Mouse (Mus musculus) brain, embryonic 18.5 days (tissue): Measurements from ENCODE around the gene Fmo6.

Experiments used
- DNase-seq: peaks from one replicate; pipeline ENCODE4 v3.0.0-alpha.2; 2012; ENCODE audit warnings: low read depth, low spot score

The Fmo6 gene

DNA sequence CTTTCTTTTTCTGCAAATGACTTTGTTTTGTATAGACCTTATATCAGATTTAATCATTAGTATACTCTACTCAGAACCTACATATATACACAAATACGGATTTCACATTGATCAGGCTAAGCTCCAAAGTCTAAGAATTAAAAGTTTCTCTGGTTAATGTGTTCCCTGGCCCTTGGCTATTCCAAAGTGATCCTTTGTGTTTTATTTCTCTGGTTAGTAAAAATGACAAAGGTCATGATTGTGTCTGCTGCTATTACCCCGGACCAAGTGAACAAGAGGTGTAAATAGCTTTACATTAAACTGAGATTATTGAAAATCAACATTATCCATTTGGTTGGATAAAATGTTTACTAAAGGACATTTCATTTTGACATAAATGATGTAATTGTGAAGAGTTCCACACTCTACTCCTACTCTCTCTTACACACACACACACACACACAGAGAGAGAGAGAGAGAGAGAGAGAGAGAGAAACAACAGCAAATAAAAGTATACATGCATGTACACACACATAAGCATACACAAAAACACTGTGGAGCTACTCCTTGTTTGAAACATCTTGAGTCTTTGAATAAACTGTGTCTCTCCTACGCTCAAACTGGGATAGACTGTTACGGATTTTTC lies 22.3 kb downstream of the Fmo6 start:
- no peak for DNase-seq

DNA sequence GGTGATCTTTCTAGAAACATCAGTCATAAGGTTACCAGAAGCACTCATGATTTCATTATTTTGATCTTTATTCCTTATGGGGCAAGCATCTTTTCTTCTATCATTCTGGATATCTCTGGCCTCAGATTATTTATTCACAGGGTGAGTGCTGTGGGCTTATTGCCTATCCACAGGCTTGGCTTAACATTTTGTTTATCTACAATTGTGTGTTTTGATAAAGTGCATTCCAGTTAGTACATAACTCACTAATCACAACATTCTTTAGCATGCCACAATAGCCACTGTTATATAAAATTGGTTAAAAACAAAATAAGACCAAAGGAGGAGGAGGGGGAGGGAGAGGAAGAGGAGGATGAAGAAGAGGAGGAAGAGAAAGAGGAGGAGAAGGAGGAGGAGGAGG lies 25.2 kb downstream of the Fmo6 start:
- no peak for DNase-seq

DNA sequence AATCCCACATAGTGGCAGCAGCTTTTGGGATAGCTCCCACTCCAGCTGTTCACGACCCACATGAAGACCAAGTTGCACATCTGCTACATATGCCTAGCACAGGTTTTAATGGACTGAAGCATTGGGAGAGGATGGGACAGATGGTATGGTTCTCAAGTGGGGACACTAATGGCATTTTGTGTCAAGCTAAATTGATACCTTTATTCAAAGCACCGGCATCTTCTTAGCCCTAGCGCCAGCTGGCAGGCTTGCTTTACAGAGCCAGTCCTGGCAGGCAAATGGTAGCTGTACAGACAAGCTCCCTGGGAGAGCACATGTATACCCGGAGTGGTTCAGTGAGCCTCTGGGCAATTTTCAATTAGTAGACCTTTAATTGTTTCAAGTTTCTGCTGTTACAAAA lies 35.4 kb downstream of the Fmo6 start:
- no peak for DNase-seq

DNA sequence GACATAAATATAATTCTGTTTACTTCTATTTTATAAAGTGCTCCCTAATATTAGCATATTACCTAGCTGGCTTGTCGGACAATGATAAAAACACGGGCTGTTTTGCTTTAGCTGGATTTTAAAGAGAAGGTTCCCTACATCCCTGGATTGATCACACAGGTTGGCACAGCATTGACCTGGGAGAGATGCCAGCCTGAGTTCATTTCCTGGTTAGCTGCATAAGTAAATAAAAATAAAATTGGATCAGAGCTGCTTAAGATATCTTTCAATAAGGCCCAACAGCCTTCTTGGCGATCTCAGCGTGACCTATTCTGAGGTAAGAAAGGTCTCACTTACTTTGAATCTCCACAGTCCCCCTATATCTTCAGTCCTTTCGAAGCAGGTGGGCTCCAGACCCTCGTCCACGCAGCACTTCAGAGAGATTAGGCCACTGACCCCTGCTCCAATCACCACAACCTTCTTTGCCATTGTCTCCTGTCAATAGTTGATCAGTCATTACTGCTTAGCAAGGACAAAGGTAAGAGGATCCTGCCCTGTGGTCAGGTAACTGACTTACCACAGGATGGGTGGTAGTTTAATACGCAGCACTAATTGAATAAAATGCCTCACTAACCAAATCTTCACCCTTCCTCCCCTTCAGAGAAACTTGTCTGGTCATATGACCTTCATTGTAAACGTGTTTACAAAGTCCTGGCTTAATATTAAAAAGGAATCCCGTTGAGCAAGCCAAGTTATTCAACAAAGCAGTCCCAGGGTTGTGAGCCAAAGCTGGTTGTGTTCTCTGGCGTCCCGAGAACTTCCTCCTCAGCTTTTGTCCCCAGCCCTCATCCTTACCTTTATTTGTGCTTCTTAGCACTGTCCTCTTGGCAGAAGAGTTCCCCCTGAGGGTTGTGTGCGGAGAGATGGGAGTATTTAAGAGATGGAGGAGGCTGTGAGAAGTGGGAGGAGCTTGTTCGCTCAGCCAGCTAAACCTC lies 39.2 kb downstream of the Fmo6 start, which contains the start of gene Fmo2:
Fmo2 (minus strand) TSS at position 889 of the 974 bp plus-strand sequence.
- no peak for DNase-seq

DNA sequence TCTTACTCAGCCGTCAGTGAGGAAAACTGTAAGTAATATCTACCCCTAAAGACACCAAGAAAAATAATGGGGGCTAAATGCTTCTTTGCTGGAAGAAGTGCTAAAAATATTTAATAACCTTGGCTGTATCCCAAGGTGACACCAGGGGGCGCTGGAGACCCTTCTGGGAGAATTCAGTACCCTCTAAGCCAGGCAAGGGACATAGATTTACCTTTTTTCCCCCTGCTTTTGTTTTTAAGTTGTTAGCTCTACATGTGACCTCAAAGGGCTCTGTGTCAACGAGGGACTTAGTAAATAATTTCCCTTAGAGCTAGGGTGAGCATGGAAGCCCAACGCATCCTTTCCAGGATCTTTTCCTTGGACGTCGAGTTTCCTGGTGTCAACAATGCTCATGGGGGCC lies 41.4 kb downstream of the Fmo6 start:
- DNase-seq: no peak

DNA sequence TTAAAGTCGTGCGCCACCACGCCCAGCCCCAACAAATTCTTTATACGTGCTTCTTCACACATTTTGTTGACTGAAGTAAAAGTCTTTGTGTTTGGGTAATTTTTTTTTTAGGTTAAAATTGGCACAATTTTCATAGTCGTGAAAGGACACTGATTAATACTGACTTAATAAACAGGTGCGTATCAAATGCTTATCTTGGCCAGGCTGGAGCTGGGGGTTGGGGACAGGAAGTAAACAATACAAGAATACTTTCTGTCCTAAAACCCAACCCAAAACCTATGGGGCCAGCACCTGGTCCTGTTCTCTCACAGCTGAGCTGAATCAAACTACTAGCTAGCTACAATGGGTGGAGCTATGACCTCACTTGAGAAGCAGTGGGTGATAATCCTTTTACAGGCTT lies 44.3 kb downstream of the Fmo6 start:
- DNase-seq: no peak

DNA sequence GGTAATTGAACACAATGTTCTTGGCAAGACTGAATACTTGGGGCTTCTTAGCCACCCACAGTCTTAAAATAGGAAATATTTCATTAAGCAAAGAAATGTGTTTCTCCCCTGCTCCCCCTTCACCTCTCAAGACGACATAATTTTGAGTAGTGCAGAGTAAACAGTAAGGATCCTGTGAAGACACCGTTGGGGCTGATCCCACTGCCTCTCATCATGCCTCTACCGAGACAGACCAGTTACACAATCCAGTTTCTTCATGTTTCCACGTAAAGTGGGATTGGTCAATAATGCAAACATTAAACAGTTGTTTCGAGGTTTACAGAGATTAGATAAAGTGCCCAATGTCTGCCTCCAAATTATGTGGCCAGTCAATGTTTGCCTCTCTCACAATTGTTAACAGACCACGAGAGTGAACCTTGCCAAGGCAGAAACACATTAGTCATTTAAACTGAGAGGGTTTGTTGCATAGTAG lies 45.3 kb downstream of the Fmo6 start:
- DNase-seq: no peak

DNA sequence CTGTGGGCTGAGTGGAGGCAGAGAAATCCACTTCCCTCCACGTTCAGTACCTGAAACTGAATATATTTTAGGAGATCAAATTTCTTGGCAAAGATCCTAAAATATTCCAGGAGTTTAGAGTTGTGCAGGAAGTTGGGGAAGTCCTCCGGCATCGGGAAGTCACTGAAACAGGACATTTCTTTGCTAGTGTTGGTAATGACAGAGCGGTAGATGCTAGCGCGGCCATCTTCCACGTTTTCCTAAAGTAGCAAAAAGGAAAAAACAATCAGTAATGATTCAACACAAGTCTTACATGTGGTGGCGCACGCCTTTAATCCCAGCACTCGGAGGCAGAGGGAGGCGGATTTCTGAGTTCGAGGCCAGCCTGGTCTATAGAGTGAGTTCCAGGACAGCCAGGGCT lies 48.7 kb downstream of the Fmo6 start:
- no peak for DNase-seq

DNA sequence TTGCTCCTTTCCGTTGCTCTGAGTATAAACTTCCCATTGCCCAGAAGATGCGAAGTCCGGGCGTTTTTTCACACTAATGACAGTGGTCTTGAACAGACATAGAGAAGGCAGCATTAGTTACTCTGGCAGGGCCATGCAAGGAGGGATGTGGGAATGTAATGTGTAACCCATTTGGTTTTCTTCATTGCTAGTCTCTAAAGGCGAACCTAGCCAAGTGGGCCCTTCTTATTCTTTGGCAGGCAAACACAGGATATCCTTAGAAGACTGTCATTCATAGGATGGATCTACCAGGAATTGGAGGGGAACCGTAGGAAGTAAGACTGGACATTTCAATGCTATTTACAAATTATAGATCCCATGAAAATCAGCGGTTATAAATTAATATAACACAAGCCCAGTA lies 49.7 kb downstream of the Fmo6 start:
- DNase-seq: no peak

DNA sequence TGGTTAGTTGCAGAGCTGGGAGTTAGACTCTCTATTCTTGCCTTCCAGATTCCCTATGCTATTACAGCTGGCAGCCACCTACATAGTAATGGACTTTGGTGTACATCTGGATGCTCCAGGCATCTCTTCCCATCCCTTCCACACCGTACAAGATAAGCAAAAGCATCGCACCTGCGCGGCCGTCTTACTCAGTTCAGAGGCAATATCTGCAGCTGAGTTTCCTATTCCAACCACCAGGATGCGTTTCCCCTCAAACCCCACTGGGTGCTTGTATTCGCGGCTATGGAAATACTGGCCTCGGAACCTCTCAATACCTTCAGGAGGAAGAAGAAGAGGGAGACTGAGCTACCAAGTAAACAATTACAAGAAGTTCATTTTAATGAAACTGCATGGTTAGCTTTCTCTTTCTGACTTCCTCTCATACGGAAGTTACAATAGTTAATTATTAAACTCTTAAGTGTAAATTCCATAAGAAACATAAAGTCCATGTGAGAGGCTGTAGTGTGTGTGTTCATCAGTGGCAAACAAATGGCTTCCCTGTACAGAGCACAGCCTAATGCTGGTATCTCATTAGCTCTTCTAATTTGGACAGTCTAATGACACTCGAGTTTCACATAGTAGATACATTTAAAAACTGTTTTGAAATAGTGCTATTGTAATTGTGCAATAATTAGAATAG lies 51.0 kb downstream of the Fmo6 start:
- DNase-seq: no peak

DNA sequence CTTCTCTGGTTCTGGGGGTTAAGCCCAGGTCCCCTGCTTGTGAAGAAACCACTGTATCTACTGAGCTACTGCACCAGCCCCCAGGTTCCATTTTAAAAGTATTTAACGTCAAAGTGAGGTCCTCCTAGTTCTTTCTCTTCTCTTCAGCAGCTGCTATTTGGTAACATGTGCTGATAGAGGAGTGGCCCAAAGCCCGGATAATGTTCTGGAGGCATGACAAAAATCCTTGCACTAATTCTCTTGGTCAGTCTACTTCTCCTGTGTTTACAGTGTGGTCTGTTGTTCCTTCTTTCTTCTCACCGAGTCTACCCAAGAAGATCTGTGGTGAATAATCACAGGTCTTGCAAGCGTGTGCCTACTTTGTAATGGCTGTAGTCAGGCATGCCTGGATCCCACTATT lies 54.6 kb downstream of the Fmo6 start:
- DNase-seq: no peak

DNA sequence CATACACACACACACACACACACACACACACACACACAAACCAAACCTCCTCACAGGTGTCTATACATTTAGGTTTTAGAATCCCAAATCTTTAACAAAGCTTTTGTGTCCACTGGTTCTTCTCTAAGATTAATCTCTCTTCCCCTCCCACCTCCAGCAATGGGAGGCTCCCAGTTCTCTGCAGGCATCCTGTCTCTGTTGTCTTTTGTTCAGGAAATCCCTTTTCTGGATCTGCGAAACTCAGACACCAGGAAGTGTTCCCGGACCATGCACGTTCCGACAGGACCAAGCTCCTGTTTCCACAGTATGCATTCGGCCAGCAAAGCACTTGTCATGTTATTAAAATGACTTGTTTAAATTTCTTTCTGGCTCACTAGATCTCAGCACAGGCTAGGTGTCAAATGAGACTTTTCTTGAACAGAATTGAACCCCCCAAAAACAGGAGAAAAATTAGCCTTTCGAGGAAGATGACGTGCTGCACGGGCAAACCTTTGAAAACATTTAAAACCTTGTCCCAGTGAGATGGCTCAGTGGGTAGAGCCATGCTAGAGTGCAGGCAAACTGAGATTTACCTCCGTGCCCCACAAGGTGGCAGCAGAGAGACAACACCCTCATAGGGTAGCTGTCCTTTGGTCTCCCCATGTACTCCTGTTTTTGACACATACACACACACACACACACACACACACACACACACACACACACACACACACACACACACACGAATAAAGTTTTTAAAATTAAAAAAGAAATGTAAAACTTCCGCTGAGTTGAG lies 57.5 kb downstream of the Fmo6 start:
- DNase-seq: no peak

DNA sequence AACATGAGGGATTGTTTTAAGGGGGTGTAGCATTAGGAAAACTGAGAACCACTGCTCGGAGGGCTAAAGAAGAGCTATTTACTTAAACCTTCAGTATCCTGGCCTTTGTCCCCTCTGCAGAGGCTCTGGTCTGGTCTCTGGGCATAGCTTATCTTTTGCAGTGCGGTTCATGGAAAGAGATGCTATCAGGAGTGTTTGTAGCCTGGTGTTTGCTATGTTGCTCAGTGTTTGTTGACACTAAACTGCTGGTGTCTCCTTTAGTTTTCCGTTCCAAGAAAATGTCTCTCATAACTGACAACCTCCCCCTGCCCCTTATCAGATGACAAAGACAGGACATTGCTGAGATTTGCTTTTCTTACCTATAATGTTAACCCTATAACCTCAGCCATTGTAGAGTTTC lies 62.2 kb downstream of the Fmo6 start:
- DNase-seq: no peak

DNA sequence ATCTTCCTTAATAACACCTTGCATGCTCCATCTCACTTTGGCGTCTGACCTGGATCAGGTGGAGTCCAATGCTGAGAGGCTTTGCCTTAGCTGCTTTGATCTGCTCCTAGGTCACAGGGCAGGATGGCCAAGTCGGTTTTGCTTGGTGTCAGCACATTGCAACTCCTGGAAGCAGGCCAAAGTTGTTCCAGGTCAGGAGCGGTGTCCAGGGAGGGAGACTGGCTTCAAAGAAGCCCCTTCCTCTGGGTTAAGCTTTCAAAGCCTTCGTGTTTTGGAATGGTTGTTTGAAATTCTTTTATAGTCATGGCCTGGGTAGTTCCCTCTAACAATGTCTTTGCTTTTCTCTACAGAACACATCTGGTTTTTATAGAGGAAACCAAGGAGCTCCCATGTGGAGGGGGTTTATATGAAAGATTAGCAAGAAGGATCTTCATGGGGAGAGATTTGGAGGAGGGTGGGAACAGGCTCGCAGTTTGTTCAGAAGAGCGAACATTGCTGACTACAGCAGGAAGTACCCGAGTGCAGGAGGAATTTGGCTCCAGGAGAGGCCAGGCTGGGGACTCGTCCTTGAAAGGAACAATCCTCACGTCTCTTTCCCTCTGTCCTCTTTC lies 65.5 kb downstream of the Fmo6 start:
- no peak for DNase-seq

DNA sequence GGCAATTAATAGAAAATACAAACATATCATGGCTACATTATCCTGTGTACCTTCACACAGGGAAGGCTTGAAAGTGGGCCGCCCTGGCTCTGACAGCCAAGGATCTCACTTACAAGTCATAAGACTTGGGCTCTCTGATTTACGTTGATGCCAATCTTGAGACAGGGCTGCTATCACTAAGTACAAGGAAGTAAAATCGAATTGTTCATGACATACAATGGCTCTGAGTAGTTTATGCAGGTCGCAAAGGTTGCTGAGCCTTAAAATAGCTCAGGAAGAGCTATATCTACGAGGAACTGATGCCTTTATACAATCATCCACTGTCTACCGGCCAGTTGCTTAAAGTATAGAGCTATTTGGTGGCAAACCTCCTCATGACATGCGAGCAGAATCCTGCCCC lies 66.3 kb downstream of the Fmo6 start:
- no peak for DNase-seq

DNA sequence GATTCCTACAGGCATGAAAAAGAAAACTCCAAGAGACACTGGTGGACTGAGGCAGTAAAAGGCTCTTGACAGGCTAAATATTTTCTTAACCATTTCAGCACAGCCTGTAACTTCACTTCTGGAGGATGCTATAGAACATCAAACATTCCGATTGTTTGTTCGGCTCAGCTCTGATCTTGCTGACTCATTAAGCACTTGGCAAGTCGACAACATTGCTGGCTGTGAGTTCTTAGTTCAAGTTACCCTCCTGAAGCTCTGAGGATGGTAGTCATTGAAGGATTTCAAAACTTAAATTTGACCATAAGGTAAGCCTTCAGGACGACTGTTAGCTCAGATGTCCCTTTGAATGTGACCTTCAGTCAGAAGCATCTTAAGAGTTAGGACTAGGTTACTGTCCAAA lies 69.9 kb downstream of the Fmo6 start:
- no peak for DNase-seq
